Comparison of ENCODE assay signal across 19 mouse cellular contexts in genomic region chr2:165512426-165512825, GRCm38 (mm10). TPM values are rescaled to one million over a fixed set of nuclear protein-coding genes. Genes with fewer than 3 reads are reported as not detected.
DNase-seq lines count a peak whose midpoint lies in the region; ATAC-seq and TF ChIP-seq lines count a peak whose summit lies in the region.
"Had no signal": no experiment of that assay in that cellular context is flagged by ENCODE, and none has a peak within 500 bp of the region (broad histone marks: within the 10 kb centered on the region; RNA-seq: fewer than 3 reads in every experiment).

No protein-coding gene starts in this region.

- no peak for DNase-seq in hindbrain, embryonic 10.5 days (ENCODE audit: low spot score)
- DNase-seq in left cerebral cortex, adult 2 months (ENCODE audit: extremely low spot score in 1 of 2, low spot score in 2 of 2): no peak
- no peak for DNase-seq in left cerebral cortex, adult 8-10 months (ENCODE audit: low spot score in 2 of 2)
- peak; percentile 27 for DNase-seq in right cerebral cortex, postnatal 14 days
- no peak for DNase-seq in right cerebral cortex, postnatal 4 days
- no peak for DNase-seq in liver, embryonic 11.5 days (ENCODE audit: low spot score)
- DNase-seq: adrenal gland, postnatal 36 days; cerebellum, postnatal 10 days; gastrocnemius, adult 2 months; heart, adult 18-20 months; thymus, postnatal 36 days had no signal

- H3K4me3 ChIP-seq in hindbrain, embryonic 10.5 days: no peak overlapping the region
- no peak overlapping the region for H3K4me3 ChIP-seq in hindbrain, embryonic 16.5 days (ENCODE audit: low read length)
- no peak overlapping the region for H3K4me3 ChIP-seq in left cerebral cortex, adult 2 months
- no peak overlapping the region for H3K4me3 ChIP-seq in liver, embryonic 11.5 days (ENCODE audit: low read depth, low read length)
- H3K4me3 ChIP-seq: forebrain, embryonic 13.5 days; gastrocnemius, adult 2 months; hindbrain, embryonic 15.5 days; midbrain, embryonic 13.5 days had no signal

- H3K4me1 ChIP-seq in hindbrain, embryonic 10.5 days (replicated peaks): peaks cover 37% of the 10 kb centered on the region
- peaks cover 9% of the 10 kb centered on the region for H3K4me1 ChIP-seq in hindbrain, embryonic 16.5 days (ENCODE audit: control insufficient read depth, insufficient read depth, low read depth, low read length)
- H3K4me1 ChIP-seq in liver, embryonic 11.5 days (replicated peaks; ENCODE audit: control insufficient read depth, insufficient read depth, low read length): no peaks in the 10 kb centered on the region

- peak overlapping the region; percentile 64; the same call in 1 of the 2 replicates for H3K27ac ChIP-seq in hindbrain, embryonic 10.5 days
- no peak overlapping the region for H3K27ac ChIP-seq in hindbrain, embryonic 16.5 days (ENCODE audit: low read depth, low read length)
- peak overlapping the region; percentile 15; the same call in 1 of the 2 replicates for H3K27ac ChIP-seq in left cerebral cortex, adult 2 months
- no peak overlapping the region for H3K27ac ChIP-seq in liver, embryonic 11.5 days (ENCODE audit: low read depth, low read length)
- H3K27ac ChIP-seq: forebrain, embryonic 13.5 days; gastrocnemius, adult 2 months; macrophage; midbrain, embryonic 13.5 days; stomach, postnatal 0 days had no signal

- no peaks in the 10 kb centered on the region for H3K9me3 ChIP-seq in hindbrain, embryonic 10.5 days
- H3K9me3 ChIP-seq in hindbrain, embryonic 16.5 days (ENCODE audit: control insufficient read depth, low read length): no peaks in the 10 kb centered on the region
- no peaks in the 10 kb centered on the region for H3K9me3 ChIP-seq in liver, embryonic 11.5 days (ENCODE audit: control insufficient read depth, low read length)
- H3K9me3 ChIP-seq: forebrain, embryonic 13.5 days; hindbrain, embryonic 15.5 days; midbrain, embryonic 13.5 days had no signal

- H3K4me2 ChIP-seq in hindbrain, embryonic 16.5 days (ENCODE audit: low read length): no peak overlapping the region
- H3K4me2 ChIP-seq in liver, embryonic 11.5 days: no peak overlapping the region
- H3K4me2 ChIP-seq: forebrain, embryonic 13.5 days; hindbrain, embryonic 15.5 days; midbrain, embryonic 13.5 days had no signal

- H3K9ac ChIP-seq in hindbrain, embryonic 16.5 days (ENCODE audit: low read depth, low read length): no peak overlapping the region
- H3K9ac ChIP-seq in liver, embryonic 11.5 days (ENCODE audit: low read depth, low read length): no peak overlapping the region
- H3K9ac ChIP-seq: forebrain, embryonic 13.5 days; hindbrain, embryonic 15.5 days; midbrain, embryonic 13.5 days had no signal

- no peak for TF ChIP-seq CTCF in left cerebral cortex, adult 2 months (IDR thresholded peaks at IDR 0.05)

- intact Hi-C loops in left cerebral cortex, adult 2 months (cut with DNase I): no loop called here

- 66% methylated on average over 7 of the region's 7 CpGs for WGBS in hindbrain, embryonic 10.5 days
- WGBS in hindbrain, embryonic 16.5 days: 35% methylated on average over 7 of the region's 7 CpGs
- WGBS in liver, embryonic 11.5 days: 53% methylated on average over 7 of the region's 7 CpGs

- H3K27me3 ChIP-seq in hindbrain, embryonic 10.5 days (ENCODE audit: insufficient read depth, poor library complexity, severe bottlenecking): 0 out of 2 replicates have a peak, but pooled peaks cover 6% of the 10 kb centered on the region
- H3K27me3 ChIP-seq in hindbrain, embryonic 16.5 days (replicated peaks; ENCODE audit: control insufficient read depth, insufficient read depth, low read length): no peaks in the 10 kb centered on the region
- no peaks in the 10 kb centered on the region for H3K27me3 ChIP-seq in liver, embryonic 11.5 days (replicated peaks; ENCODE audit: control insufficient read depth, insufficient read depth, low read length)
- H3K27me3 ChIP-seq: forebrain, embryonic 13.5 days; hindbrain, embryonic 15.5 days; midbrain, embryonic 13.5 days; Patski had no signal

- ATAC-seq in hindbrain, embryonic 16.5 days: no peak
- no peak for ATAC-seq in liver, embryonic 11.5 days (replicated peaks; ENCODE audit: low FRiP score)
- ATAC-seq: forebrain, embryonic 13.5 days; Patski had no signal

- H3K36me3 ChIP-seq in hindbrain, embryonic 10.5 days: no peaks in the 10 kb centered on the region
- H3K36me3 ChIP-seq in hindbrain, embryonic 16.5 days (ENCODE audit: control insufficient read depth, insufficient read depth, low read length): no peaks in the 10 kb centered on the region
- H3K36me3 ChIP-seq in liver, embryonic 11.5 days (ENCODE audit: control insufficient read depth, insufficient read depth, low read length): no peaks in the 10 kb centered on the region
- H3K36me3 ChIP-seq: hindbrain, embryonic 15.5 days; midbrain, embryonic 13.5 days had no signal

RNA-seq across cellular contexts. Expression of gene Slc2a10, which starts 8.8 kb away (rescaled TPM):
- polyA plus RNA-seq in hindbrain, embryonic 10.5 days (2016; fragmentation: Nextera tagmentation; extraction: Ambion mirVana): 4.2 and 5.0 TPM in 2 replicates
- 3.0 and 3.3 TPM in 2 replicates for polyA plus RNA-seq in hindbrain, embryonic 16.5 days (2015; fragmentation: Nextera tagmentation; extraction: Ambion mirVana)
- 1 to 10 TPM; 1.2 TPM for total RNA-seq in left cerebral cortex, adult 2 months (2021)
- total RNA-seq in left cerebral cortex, adult 8-10 months (2022): 1 to 10 TPM; 1.0 to 1.4 (median 1.2) TPM
- 1.6 and 2.1 TPM in 2 replicates for polyA plus RNA-seq in liver, embryonic 11.5 days (2014; fragmentation: Nextera tagmentation; extraction: Ambion mirVana)
- polyA plus RNA-seq: macrophage, Patski had no signal

RNA-seq across cellular contexts. Expression of gene Trp53rka, which starts 19.3 kb away (rescaled TPM):
- 56.9 and 59.5 TPM in 2 replicates for polyA plus RNA-seq in hindbrain, embryonic 10.5 days (2016; fragmentation: Nextera tagmentation; extraction: Ambion mirVana)
- polyA plus RNA-seq in hindbrain, embryonic 16.5 days (2015; fragmentation: Nextera tagmentation; extraction: Ambion mirVana): 40.6 and 42.6 TPM in 2 replicates
- total RNA-seq in left cerebral cortex, adult 2 months (2021): 10 to 100 TPM; 21.5 to 22.0 TPM
- total RNA-seq in left cerebral cortex, adult 8-10 months (2022): 10 to 100 TPM; 19.2 to 20.3 (median 20.0) TPM
- 28.8 and 31.4 TPM in 2 replicates for polyA plus RNA-seq in liver, embryonic 11.5 days (2014; fragmentation: Nextera tagmentation; extraction: Ambion mirVana)

RNA-seq across cellular contexts. Expression of gene Slc13a3, which starts 39.4 kb away (rescaled TPM):
- polyA plus RNA-seq in hindbrain, embryonic 10.5 days (2016; fragmentation: Nextera tagmentation; extraction: Ambion mirVana): 0.84 and 1.1 TPM in 2 replicates
- polyA plus RNA-seq in hindbrain, embryonic 16.5 days (2015; fragmentation: Nextera tagmentation; extraction: Ambion mirVana): 11.7 and 13.1 TPM in 2 replicates
- 10 to 100 TPM; 12.0 to 18.6 TPM for total RNA-seq in left cerebral cortex, adult 2 months (2021)
- 10 to 100 TPM; 17.7 to 21.1 (median 19.2) TPM for total RNA-seq in left cerebral cortex, adult 8-10 months (2022)
- polyA plus RNA-seq in liver, embryonic 11.5 days (2014; fragmentation: Nextera tagmentation; extraction: Ambion mirVana): 2.9 and 4.0 TPM in 2 replicates
- polyA plus RNA-seq: limb, embryonic 11.5 days had no signal

Comparison
In these comparisons a context has a peak if more than half of its experiments do, and no peak if none do; other contexts are left out.
1. H3K27ac ChIP-seq: peak in hindbrain, embryonic 10.5 days (single experiment) and left cerebral cortex, adult 2 months (single experiment); none in hindbrain, embryonic 16.5 days (single experiment) and liver, embryonic 11.5 days (single experiment).